Mouse (Mus musculus) spleen, adult 18-20 months (tissue): ENCODE results near the gene Ddx39.
A peak's percentile ranks its signal among the peaks of the same experiment; 100 is the strongest.

ENCODE experiments used
- DNase-seq, 2 experiments: peaks; one replicate each; pipeline ENCODE4 v3.0.0; 2022; ENCODE audit warnings: mixed read lengths in 2 of 2

The Ddx39 gene

GRCm38 (mm10) chr8:83738949-83739710 is 24.2 kb downstream of the Ddx39 start:
- DNase-seq, result no peak

DNA sequence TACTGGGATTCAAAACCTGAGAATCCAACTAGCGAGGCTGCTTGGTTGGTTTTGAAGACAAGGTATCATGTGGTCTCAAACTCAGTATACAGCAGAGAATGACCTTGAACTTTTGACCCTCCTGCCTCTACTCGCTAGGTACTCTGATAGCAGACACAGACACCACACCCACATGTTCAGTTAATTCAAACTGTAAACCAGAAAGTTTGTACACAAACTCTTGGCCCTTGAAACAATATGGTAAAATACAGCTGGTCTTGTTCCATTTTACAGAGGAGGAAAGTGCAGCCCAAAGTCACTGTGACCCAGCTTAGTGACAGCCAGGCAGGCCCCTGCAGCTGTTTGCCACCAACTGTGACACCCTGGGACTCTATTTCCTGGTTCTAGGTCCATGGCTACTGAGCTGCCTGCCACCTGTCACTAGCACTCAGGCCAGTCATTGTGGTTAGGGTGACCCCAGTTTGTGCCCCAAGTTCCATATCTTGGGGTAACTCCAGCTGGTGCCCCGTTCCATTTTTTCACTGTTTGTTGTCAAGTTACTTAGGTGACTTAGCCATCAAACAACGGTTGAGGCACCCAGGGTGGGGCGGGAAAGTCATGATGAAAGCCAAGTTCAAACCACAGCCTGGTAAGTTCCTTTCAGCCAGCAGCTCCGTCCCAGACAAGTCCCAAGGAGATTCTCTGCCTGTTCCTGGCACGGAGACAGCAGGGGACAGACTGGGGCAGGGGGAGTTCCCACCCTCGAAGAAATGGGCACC is 24.9 kb downstream of the Ddx39 start:
- DNase-seq, result peak; percentile 37 to 62

- DNase-seq, result peak in 1 of 2 experiments; percentile 35
Observed at GRCm38 (mm10) chr8:83740586-83740975, 25.6 kb downstream of the Ddx39 start.

DNA sequence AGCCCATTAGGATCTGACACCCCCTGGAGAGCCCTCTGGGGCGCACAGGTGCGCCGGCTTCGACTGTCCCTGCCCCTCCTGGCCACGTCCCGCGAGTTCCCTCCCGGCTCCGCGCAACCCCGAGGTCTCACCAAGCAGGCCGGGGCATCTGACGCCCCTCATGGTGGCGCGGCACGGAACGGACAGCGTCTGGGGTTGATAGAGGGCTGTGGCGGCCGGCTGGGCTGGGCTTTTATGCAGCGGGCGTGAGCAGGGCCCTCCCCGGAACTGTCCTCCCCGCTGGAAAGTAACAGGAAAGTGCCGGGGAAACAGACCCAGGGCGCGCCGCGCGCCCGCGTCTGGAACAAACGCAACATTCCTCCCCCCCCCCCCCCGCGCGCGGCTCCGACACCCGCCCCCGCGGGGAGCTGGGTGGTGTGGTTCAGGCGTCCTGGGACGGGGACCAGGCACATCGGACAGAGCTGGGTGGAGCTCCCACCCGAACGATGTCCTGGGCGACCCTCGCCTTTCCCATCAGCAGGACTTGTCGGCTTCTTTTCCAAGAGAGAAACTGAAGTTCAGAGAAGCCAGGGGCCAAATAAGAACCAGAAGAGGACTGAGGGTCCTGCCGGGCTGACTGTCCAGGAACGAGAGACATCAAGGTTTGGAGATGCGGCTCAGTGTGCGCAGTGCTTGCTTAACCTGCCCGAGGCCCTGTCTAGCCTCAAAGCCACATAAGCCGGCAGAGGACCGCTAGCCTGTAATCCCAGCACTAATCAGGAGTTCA is 26.2 kb downstream of the Ddx39 start, which contains the start of gene Adgre5:
Gene Adgre5, minus strand, starts transcription at position 351 of the 766 bp plus-strand sequence.
- DNase-seq, result peak; percentile 72 to 76

GRCm38 (mm10) chr8:83741849-83742655 is 27.1 kb downstream of the Ddx39 start:
- peak; percentile 47 to 48 for DNase-seq

DNA sequence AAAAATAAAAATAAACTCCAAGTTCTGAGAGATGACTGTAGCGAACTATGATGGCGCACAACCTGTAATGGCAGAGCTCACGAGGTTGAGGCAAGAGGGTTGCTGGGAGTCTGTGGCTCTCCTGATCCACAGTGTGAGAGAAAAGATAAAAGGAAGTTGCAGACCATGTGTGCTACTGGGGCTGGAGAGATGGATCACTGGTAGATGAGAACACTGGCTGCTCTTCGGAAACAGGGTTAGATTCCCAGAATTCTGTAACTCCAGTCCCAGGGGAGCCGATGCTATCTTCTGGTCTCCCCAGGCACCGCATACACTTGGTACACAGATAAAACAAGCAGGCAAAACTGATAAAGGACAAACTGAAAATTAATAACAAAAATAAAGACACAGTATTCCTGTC is 28.0 kb downstream of the Ddx39 start:
- no peak for DNase-seq

GRCm38 (mm10) chr8:83744070-83744469 is 29.1 kb downstream of the Ddx39 start:
- DNase-seq, result no peak

- peak; percentile 66 to 68 for DNase-seq
Observed at GRCm38 (mm10) chr8:83747661-83748346, 32.8 kb downstream of the Ddx39 start.

- peak; percentile 69 to 83 for DNase-seq
Observed at GRCm38 (mm10) chr8:83748708-83749107, 33.7 kb downstream of the Ddx39 start.

GRCm38 (mm10) chr8:83749265-83749664 is 34.3 kb downstream of the Ddx39 start:
- peak in 1 of 2 experiments; percentile 40 for DNase-seq

DNA sequence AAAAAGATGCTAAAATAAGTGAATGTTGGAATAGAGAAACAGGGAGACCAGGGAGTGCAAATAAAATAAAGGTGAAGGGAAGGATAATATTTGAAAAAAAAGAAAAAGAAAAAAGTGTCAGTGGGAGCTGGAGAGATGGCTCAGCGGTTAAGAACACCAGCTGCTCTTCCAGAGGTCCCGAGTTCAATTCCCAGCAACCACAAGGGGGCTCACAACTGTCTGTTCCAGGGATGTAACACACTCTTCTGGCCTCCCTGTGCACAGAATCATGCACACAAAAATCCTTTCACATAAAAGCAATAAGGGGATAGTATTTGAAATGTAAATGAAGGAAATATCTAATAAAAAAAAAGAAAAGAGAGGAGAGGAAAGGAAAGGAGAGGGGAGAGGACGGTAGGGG is 39.2 kb downstream of the Ddx39 start:
- no peak for DNase-seq

GRCm38 (mm10) chr8:83756273-83756672 is 41.3 kb downstream of the Ddx39 start:
- DNase-seq, result peak in 1 of 2 experiments; percentile 37

- DNase-seq, result no peak
Observed at GRCm38 (mm10) chr8:83757084-83757607, 42.2 kb downstream of the Ddx39 start.

DNA sequence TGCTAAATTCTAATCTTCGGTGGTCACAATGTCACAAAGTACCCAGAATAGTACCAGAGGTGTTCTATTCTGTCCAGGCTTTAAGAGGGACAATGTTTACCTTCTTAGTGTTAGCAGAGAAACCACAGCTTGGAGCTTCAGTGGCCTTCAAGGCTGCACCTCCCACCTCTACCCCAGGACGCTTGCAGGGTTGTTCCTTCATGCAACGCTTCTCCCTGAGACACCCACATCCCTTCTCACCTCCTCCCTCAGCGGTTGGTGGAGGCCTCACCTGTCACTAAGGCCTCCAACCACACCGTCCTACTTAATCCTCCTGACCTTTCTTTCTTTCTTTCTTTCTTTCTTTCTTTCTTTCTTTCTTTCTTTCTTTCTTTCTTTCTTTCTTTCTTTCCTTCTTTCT is 43.3 kb downstream of the Ddx39 start:
- peak in 1 of 2 experiments; percentile 39 for DNase-seq

DNA sequence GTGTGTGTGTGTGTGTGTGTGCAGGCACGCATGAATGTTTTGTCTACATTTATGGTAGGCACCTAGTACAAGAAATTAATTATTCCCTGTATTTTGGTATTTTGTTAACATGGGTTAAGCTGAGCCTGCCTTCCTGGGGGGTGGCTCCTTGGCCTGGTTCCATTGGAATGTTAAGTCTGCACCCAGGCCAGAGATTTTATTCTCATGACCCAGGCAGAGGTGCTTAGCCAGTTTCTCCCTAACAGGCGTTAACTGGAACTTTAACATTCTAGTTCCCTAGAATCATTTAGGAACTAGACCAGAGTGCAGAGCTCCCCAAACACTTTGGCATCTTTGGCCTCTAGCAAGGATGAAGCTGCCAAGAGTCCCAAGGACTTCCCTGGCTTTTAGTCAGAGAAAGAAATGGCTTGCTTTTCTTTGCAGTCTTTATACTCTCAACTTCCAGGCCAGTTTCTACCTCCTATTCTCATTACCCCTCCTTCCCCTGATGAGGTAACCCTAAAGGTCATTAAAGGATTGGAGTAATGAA is 44.3 kb downstream of the Ddx39 start:
- no peak for DNase-seq

GRCm38 (mm10) chr8:83764116-83764515 is 49.1 kb downstream of the Ddx39 start:
- DNase-seq, result no peak

- no peak for DNase-seq
Observed at GRCm38 (mm10) chr8:83764717-83765116, 49.7 kb downstream of the Ddx39 start.

DNA sequence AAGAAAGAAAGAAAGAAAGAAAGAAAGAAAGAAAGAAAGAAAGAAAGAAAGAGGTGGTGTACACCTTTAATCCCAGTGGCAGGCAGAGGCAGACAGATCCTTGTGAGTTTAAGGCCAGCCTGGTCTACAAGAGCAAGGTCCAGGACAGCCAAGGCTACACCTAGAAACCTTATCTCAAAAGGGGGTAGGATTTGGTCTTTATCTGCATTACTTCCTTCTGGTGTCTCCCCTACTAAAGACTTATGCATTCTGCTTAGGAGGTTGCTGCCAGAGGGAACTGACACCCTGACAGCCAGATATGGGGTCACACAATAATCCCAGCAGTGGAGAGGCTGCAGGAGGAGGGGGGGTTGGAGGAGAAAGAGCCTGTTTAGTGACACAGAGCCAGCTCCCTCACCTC is 50.7 kb downstream of the Ddx39 start:
- DNase-seq, result no peak

GRCm38 (mm10) chr8:83767442-83767841 is 52.5 kb downstream of the Ddx39 start:
- DNase-seq, result no peak

GRCm38 (mm10) chr8:83768526-83768925 is 53.5 kb downstream of the Ddx39 start:
- no peak for DNase-seq

- DNase-seq, result no peak
Observed at GRCm38 (mm10) chr8:83769720-83770119, 54.7 kb downstream of the Ddx39 start.
